Mouse (Mus musculus): Measurements from ENCODE around the gene Cmip.
A peak's percentile ranks its signal among the peaks of the same experiment; 100 is the strongest.

Cmip gene

DNA sequence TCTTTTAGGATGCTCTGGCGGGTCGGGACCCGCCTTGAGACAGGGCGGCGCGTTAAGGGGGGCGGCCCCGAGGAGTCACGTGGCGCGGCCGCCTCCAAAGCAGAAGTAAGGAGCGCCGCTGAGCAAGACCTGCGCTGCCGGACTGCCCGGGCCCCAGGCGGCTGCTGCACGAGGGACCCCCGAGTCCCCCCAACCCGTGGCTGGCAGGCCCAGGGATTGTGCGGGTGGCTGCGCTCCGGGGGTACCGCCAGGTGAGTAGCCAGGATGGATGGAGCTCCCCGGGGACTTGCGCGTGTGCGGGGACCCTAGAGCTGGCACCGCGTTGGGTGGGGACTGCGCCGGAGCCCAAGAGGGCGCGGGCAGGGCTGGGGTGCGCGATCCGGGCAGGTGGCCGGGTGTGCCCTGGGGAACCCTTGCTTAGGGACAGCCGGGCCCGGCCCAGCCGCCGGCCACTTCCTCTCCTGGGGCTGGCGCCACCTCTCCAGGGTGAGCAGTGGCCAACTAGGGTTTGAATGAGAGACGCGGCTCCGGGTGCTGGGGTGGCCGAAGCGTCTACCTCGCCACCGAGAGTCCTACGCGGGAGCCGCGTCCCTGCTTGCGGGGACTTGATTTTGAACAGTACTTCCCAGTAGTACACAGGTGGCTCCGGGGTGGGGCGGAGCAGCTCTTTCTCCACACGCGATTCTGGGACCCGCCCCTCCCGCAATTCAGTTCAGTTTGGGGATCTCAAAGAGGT is 241.5 kb downstream of the Cmip start, which contains the start of gene Plcg2:
Gene Plcg2 (plus strand): TSS at position 113 of the 736 bp plus-strand sequence.
- DNase-seq (ENCODE audit: extremely low spot score, low spot score): peak; percentile 64

- no peak for DNase-seq (ENCODE audit: extremely low spot score, low spot score)
These were observed 242.2 kb downstream of the Cmip start for GRCm38 (mm10) chr8:117498915-117499540.

- no peak for DNase-seq (ENCODE audit: extremely low spot score, low spot score)
These were observed 243.5 kb downstream of the Cmip start for GRCm38 (mm10) chr8:117500232-117500823.

GRCm38 (mm10) chr8:117501323-117501722 is 244.5 kb downstream of the Cmip start:
- no peak for DNase-seq (ENCODE audit: extremely low spot score, low spot score)

- no peak for DNase-seq (ENCODE audit: extremely low spot score, low spot score)
These were observed 246.7 kb downstream of the Cmip start for GRCm38 (mm10) chr8:117503405-117504069.

DNA sequence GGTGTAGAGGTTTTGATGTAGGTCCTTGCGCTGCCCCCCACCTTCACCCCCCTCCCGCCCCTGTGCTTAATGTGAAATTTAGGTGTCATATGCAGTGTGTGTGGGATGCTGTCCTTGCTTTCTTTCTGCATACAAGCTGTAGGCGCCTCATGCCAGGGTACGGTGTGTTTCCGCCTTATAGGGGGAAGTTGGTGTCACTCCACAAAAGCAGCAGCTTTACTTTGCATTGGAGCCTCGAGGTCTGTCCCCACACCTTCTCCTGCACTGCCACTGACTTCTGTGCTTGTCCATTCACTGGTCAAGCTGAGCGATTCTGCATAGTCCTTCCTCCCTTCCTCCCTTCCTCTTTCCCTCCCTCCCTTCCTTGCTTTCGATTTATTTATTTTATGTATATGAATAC is 250.8 kb downstream of the Cmip start:
- no peak for DNase-seq (ENCODE audit: extremely low spot score, low spot score)

Measured in neural tube, embryonic 10.5 days (tissue).